Mouse (Mus musculus): ENCODE results near the gene Myo1a. TPM values are rescaled to one million over a fixed set of nuclear protein-coding genes. Genes with fewer than 3 reads are reported as not detected.

Myo1a gene
- polyA plus RNA-seq, 1 experiment = 0.22 TPM

DNA sequence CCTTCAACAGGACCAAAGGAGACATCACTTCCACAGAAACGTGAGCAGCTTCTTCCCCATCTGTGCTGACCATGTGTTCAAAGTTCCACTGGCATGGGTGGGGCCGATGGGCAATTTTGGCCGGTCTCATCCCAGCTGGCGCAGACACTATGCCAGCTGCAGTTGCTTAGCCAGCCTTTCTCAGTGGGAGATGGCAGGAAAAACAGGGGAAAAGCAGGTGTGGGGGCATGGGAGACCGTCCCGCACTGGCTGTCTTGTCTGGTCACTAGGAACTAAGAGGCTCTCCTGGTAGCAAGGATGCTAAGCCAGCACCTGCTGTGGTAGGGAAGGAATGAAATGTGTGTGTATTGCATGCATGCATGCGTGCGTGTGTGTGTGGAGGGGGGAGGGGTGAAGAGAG, 23.5 kb downstream of the Myo1a start:
- DNase-seq (ENCODE audit: low read depth) = no peak

DNA sequence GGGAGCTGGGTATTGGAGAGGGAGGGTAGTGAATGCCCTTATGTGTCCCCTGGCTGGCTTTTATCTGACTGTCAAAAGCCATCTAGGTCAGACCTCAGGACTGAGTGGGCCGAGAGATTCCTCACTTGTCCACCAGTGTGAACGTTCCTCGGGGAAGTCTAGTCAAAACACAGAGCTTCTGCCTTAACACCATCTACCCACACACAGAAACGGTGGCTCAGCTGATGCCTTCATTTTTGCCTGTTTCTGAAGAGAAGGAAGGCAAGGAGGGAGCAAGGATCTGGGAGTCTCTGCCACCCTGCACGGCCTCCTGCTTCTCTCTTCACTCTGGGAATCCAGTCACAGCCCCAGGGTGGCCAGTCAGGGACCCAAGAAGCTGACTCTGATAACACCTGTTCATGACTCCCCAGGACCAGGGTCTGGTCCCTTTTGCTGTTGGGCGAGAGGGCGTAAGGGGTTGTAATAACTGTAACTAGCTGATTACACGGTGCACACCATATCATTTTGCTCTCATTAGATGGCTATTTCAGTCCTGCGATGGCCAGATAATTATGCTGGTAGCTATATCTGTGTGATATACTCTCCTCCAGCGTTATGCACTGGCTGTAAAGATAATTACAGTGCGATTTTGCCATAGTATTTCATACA, 25.4 kb downstream of the Myo1a start:
- no peak for DNase-seq (ENCODE audit: low read depth)

DNA sequence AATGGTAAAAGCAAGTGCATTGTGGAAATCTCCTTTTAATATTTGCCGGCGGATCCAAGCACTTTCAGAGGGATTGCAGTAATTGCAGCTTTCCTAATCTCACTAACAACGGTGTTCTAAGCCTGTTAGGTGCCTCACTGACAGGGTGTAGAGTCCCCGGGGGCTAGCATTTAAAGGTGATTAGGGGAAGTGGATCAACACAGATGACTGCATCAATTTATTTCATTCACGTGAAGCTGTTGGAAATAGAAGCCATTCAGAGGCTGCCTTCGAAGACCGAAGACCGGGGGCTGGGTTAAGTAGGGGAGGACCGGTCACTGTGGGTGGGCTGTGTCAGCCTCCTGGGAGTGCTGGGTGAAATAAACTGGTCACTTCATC, 26.0 kb downstream of the Myo1a start:
- no peak for DNase-seq (ENCODE audit: low read depth)

DNA sequence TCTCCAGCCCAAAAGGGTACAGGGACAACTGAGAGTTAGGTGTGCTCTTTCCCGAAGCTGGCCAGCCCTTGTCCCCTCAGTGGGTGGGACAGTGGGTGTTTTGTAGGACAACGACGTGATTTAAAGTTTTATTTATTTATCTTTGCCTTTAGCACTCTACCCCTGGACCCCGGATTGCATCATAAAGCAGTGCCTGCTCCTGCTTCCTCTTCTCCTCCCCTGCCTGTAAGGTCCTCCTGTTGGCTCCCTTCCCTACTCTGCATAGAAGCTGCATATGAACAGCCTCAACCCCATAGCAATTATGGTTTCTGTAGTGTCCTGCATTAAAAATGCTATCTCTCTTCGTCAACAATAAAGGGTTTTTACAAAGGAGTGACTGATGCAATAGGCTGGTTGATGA, 26.4 kb downstream of the Myo1a start:
- no peak for DNase-seq (ENCODE audit: low read depth)

DNA sequence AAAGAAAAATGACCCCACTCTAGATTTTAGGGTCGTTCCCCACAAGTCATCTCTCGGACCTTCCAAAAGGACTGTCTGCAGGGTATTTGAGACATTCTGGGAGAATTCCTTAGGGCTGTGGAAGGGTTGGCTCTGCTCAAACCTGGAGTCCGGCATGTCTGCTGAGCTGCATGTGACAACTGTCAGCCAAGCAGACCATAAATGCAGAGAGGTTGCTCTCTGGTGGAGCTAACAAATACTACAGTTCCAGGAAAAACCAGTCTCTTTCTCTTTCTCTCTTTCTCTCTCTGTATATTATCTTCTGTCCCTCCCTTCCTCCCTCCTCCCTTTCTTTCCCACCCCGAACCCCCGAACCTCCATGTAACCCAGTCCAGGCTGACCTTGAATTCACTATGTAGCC, 29.5 kb downstream of the Myo1a start:
- DNase-seq (ENCODE audit: low read depth) = no peak

DNA sequence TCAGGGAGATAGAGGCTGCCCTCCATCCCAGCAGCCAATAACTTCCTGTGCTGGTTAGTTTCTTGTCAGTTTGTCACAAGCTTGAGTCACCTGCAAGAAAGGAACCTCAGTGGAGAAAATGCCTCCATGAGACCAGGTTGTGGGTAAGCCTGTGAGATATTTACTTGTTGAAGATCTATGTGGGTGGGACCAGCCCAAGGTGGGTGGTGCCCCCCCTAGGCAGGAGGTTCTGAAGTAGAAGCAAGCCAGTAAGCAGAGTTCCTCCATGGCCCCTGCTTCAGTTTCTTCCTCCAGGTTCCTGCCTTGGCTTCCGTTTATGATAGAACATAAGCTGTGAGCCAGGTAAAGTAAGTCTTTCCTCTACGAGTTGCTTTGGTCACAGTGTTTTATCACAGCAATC, 31.3 kb downstream of the Myo1a start:
- no peak for DNase-seq (ENCODE audit: low read depth)

DNA sequence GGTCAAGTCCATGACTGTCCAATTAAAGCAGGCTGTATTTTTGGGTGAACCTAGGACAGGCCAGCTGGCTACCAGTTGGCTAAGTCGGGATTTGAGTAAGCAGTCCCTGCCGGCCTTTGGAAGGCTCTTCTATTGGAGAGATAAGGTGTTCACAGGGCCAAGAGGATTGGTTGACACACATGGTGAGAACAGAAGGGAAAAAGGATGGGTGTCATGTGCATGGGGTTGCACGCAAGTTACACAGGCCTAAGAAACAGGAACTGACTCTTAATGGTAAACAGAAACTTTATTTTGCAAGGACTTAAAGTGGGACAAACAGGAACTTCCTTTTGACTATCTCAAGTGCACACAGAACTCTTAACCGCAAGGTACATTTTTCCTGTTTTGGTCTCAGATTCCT, 31.9 kb downstream of the Myo1a start:
- DNase-seq (ENCODE audit: low read depth) = no peak

DNA sequence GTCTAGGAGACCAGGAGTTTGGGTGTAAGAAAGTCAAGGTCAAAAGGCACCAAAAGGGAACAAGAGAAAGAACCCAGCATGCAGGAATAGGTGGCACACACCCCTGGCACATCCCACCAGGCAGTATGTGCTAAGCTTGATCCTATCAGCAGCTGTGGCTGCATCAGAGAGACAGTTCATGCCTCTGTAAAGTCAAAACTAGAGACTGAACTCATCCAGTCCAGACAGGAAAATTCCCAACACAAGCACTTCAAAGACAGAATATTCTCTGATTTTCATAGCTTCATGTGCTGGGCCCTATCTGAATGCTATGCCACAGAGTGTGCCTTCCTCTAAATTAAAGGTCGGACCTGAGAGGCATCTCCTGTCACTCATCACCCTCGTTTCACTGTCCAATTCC, 32.6 kb downstream of the Myo1a start:
- no peak for DNase-seq (ENCODE audit: low read depth)

DNA sequence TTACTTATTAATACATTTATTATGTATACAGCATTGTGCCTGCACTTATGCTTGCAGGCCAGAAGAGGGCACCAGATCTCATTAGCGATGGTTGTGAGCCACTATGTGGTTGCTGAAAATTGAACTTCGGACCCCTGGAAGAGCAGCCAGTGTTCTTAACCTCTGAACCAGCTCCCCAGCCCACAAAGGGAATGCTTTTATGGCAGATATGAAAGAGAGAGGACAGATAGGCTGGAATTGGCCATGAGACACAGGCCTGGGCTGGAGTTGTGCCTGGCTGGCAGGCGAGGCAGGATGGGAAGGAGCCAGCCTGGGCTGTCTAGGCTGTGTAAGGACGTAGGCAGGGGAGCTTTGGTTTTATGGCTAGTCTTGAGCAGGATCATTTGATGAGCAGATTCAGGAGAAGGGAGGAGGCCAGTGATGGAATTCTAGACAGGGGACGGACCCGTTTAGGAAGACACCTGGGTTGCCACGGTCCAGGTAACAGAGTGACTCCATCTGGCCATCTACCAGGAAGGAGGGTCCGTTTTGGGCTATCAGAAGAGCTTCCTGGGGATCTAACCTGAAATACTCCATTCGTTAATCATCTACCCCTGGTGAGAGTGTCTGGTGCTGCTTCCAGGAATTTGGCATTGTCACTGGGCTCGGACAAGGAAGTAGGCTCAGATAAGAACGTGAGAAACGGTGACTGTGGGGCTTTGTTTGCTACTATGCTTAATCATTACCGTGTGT, 33.3 kb downstream of the Myo1a start:
- DNase-seq (ENCODE audit: low read depth) = no peak

DNA sequence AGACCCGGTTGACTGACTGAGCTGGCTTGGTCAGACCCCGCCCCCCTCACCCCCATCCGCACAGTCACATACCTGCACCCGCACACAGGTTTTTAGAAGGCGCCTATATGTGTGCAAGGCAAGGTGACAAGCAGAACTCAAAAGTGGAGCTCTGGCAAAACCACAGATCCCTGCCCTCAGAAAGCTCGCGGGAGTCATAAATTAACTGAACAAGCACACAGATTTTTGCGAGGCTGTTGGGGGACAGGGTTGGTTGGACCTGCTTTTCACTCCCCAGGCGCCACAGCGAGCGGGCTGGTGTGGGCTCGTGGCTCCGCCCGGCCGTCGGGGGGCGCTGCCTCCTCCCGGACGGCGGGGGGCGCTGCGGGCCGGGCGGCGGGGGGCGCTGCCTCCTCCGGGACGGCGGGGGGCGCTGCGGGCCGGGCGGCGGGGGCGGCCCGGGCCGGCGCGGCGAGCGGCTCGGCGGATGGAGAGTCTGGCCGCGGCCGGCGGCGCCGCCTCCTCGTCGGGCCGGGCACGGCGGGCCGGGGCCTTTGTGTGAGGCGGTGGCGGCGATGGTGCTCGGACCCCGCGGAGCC, 34.2 kb downstream of the Myo1a start, which contains the start of gene Zbtb39:
Gene Zbtb39, plus strand, starts transcription at position 456 of the 578 bp plus-strand sequence.
- DNase-seq (ENCODE audit: low read depth) = no peak

DNA sequence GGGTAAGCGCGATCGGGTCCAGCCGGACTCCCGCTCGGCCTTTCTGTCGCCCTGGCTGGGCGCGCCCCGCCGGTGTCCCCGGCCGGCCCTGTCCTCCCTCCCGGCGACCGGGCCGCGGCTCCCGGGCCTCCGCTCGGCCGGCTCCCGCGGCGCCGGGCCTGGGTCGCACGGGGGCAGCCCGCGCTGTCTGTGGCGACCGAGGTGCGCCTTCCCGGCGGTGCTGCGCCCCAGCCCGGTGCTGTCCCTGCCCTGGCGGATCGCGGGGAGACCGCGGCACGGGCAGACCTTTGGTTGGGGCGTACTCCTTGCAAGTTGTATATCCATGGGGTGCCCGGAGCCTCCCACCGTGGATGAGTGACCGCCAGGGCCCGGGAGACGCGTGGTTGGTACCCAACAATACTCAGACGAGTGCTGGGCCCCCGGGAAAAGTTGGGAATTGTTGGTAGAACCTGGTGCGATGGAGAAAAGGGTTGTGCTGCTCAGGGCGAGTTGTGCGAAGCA, 34.7 kb downstream of the Myo1a start:
- DNase-seq (ENCODE audit: low read depth) = no peak

DNA sequence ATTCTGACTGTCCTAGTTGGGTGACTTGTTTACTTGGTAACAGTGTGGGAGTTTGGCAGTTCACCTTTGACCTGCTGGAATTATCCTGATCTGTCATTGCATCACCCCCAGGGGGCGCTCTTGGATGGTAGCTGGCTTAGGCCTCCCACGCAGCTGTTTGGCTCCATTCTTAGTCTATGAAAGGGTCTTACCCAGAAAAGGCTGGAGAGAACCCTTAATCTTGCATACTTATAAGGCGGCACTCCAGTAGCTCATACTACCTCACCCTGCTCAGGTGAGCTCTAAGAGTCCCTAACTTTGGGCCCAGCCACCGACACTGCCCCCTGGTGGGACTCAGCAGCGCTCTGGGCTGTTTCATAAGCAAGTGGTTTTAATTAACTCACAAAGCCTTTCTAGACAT, 39.7 kb downstream of the Myo1a start:
- no peak for DNase-seq (ENCODE audit: low read depth)

DNA sequence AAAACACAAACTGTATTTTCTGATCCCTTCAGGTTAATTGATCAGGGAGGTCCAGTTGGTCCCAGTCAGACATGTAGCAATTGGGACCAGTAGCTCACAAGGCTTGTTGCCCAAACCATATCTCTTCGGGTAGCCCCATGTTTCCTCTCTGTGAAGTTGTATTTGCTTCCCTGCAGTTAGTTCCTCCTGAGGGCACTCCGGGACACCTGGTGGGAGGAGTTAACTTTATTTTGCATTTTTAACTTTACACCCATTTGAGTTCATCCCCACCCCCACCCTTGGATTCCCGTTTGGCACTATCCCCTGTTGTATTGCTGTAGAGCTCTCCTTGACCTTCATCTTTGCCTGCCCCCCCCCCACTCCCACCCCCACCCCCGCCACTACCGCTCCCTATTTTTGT, 40.9 kb downstream of the Myo1a start:
- no peak for DNase-seq (ENCODE audit: low read depth)

DNA sequence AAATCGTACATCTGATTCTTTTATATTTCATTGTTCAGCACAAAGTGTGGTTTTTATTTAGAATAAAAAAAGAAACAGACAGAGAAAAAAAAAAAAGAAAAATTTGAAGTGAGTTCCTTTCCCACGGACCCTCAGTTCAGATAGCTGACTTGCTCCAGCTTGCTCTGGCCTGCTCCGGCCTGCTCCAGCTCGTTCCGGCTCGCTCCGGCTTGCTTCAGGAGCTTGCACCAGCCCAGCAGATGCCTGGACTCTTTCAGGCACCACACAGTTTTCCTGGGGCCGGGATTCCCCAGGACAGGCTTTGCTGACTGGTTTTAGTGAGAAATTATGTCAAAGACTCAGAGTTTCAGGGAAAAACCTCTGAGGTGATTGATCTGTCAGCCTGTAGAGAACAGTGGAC, 42.3 kb downstream of the Myo1a start:
- no peak for DNase-seq (ENCODE audit: low read depth)

DNA sequence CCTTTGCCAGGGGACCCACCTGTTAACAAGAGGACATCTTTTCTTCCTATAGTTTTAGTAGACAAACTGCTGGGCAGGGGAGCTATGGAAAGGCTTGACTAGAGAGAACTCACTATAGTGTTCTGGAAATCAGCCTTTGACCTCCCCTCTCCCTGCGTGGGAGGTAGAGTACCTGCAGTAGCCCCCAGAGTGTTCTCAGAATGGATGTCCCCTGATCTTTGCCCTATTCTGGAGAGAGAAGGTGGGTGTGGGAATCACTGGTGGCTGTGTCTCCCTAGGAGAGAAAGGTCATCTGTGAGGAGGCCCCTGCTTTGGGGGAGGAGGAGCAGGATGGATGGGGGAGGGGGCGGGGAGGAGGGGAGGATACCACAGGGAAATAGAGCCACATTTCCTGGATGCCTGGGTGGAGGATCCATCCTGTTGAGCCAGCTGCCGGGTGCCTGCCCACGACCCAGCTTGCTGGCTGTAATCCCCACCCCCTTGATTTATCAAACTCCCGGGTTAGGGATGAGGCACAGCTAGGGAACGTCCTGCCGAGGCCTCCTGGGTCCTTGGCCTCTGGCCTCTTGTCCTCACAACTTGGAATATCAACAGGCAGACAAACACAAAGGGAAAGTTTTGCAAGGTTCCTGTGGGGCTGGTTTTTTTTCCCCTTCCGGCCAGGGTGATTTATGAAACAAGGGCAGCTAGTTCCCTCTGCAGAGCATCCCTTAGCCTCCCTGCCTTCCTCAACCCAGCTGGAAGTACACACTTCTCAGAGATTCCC, 44.1 kb downstream of the Myo1a start:
- no peak for DNase-seq (ENCODE audit: low read depth)

DNA sequence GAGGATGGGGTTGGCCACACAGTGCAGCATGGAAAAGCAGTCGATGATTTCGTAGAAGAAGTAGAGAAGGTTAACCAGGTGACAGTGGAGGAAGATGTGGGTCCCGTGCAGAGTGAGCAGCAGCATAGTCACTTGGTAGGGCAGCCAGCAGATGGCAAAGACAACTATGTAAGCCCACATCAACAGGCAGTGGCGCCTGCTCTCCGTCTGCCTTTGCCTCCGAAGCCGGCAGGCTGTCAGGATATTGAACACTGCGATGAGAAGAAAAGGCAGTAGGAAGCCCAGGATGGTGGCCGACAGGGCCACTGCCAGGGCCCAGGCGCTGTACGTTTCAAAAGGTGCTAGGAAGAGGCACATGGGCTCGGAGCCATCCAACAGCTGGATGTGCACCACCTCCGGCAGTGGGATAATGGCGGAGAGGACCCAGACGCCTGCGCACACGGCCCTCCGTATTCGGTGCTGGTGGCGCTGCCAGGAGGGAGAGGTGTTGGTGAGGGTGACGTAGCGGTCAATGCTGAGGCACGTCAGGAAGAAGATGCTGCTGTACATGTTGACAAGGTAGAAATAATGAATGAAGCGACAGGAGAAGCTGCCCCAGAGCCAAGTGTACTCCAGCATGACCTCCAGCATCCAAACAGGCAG, 45.3 kb downstream of the Myo1a start:
- DNase-seq (ENCODE audit: low read depth) = no peak

DNA sequence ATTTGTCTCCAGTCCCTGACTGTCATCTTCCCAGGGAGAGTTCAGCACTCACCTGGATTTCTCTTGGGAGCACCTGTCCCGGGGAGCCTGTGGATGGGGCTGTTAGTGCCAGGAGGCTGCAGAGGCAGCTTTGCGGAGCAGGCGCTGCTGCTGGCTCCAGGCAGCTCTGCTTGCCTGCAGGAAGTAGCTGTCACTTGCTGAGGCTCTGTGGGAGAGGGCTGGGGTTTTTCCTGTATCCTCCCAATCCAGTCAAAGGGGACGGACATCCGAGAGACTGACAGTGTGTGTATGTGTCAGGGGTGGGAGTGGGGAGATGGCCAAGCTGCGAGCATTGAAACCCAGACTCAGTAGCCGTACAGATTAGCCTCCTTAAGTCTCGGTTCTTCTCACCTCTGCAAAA, 46.6 kb downstream of the Myo1a start, which contains the start of gene Gpr182:
Gene Gpr182, minus strand, starts transcription at position 185 of the 400 bp plus-strand sequence.
- no peak for DNase-seq (ENCODE audit: low read depth)

DNA sequence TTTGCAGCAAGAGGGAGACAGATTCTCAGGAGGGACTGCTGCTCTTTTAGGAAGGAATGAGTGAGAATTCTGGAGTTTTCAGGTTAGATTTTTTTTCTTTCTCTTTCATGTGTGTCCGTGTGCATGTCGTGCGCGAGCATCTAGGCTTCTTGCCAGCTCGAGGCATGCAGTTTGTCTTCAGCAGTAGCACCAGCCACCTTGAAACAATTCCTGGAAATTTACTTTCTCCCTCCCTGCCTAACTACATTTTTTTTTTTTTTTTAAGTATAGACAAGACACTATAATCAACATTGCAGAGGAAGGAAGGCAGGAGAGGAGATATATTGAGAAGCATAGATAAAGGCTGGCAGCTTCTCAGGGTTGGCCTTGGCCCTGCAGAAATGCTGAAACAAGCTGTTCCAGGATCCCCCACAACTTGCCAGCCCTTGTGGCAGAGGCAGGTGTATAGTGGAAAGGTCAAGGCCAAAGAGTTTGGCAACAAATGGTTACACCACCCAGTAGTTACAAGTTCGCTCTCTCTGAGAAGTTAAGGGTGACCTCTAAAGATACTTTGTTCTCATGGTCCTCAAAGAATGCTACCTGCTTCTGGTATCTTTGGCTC, 49.7 kb downstream of the Myo1a start:
- DNase-seq (ENCODE audit: low read depth) = no peak

DNA sequence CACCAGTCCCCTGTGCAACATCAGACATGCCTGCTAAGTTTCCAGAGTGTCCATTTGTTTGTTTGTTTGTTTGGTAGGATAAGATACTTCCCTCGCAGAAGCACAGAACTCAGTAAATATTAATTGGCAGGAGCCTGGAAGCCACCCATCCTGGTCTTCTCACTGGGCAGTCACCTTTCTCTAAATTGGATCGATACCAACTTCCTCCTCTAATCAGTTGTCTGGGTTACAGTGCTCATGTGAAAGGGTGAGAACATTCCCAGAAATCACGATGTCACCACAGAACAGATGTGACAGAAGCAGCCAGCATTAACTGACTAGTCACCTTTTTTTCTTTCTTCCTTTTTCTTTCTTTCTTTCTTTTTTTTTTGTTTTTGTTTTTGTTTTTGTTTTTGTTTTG, 50.3 kb downstream of the Myo1a start:
- no peak for DNase-seq (ENCODE audit: low read depth)

DNA sequence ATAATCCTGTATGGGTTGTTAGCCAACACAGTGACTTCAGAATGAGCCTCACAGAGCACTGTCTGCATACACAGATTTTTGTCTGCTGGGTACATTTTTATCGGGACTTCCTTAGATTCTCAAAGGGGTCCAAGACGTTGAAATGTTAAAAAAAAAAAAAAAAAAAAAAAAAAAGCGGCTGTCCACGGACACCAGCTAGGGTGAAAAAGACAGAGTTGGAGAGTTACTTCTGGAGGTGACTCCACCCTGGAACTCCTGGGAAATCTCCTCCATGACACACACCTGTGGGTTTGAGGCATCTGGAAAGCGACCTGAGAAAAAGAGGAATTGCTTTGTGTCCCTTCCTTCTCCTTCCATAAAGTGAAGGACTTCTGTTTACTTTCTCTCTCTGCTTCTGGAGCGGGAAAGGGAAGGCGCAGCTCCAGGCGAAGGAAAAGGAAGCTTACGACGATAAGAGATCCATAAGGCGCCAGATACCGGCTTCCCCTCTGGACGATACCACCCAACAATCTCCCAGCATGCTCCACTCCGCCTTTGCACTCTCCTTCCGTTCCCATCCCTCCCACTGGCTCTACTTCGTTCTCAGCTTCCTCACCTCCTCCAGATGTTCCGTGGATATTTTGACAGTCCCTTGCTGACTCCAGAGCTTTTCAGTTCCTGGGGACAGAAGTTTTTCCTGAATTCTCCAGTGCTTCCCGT, 50.9 kb downstream of the Myo1a start:
- no peak for DNase-seq (ENCODE audit: low read depth)

Measured in gonadal fat pad, adult 2 months (tissue).